Mouse (Mus musculus) spleen, adult 2 months (tissue): ENCODE results near the gene Shc1.

Experiments used
- CTCF ChIP-seq: fragments of 200-500 bp; IDR thresholded peaks from 2 replicates; pipeline ENCODE4 v1.5.1; 2011; ENCODE audit warnings: mild to moderate bottlenecking, inconsistent platforms; ENCODE audit not compliant: insufficient read depth, insufficient read length, insufficient replicate concordance; ENCODE audit errors: extremely low read depth
- POLR2A ChIP-seq: fragments of 200-500 bp; IDR thresholded peaks from 2 replicates; pipeline ENCODE4 v1.6.1; 2011; ENCODE audit warnings: low read depth, low read length, inconsistent platforms

DNA sequence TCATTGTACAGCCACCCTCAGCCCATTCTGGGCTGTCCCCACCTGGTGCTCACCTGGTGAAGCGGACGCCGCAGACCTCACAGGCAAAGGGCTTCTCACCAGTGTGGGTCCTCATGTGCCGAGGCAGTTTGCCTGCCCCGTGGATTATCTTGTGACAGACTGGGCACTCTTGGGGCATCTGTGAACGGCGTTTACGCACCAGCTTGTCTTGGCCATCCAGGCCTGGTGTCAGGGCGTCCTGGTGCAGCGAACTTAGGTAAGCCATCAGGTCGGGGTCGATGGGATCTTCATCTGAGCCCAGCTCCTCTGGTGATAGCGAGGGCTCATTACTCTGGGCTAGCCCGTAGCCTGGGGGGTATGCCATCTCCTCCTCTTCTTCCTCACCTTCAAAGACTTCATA is 38.0 kb upstream of the Shc1 start:
- TF ChIP-seq CTCF: no peak
- no peak for TF ChIP-seq POLR2A
